Mouse (Mus musculus) bone marrow macrophage, adult 2 months (primary cell): ENCODE measurements around the gene Fnip2.

Source experiments
- CTCF ChIP-seq: IDR thresholded peaks from 2 replicates; pipeline ENCODE4 v1.5.1; 2012; ENCODE audit warnings: low read depth, mild to moderate bottlenecking, low read length, moderate library complexity
- POLR2A ChIP-seq: IDR thresholded peaks from 2 replicates; pipeline ENCODE4 v1.6.1; 2012; ENCODE audit warnings: mild to moderate bottlenecking, low read depth, low read length, borderline replicate concordance

- TF ChIP-seq POLR2A (no peak), CTCF (peak; percentile 87)
These were observed 19.2 kb upstream of the Fnip2 start for GRCm38 (mm10) chr3:79586804-79587203.
